Mouse (Mus musculus): Measurements from ENCODE around the gene Pigs.

Pigs gene

GRCm38 (mm10) chr11:78327634-78328511 lies at the start of gene Pigs:
Gene Pigs, plus strand, starts transcription at chr11:78328415.
- DNase-seq (ENCODE audit: low spot score in 2 of 2), result peak; percentile 87 to 95

GRCm38 (mm10) chr11:78278853-78279252 lies 49.4 kb upstream of the Pigs start:
- no peak for DNase-seq (ENCODE audit: low spot score in 2 of 2)

- no peak for DNase-seq (ENCODE audit: low spot score in 2 of 2)
Measured at GRCm38 (mm10) chr11:78279586-78279985, 48.6 kb upstream of the Pigs start.

GRCm38 (mm10) chr11:78289146-78289763 lies 39.0 kb upstream of the Pigs start:
- no peak for DNase-seq (ENCODE audit: low spot score in 2 of 2)

GRCm38 (mm10) chr11:78290654-78291053 lies 37.6 kb upstream of the Pigs start, which contains the start of gene BC030499:
Gene BC030499, plus strand, starts transcription at chr11:78290841.
- DNase-seq (ENCODE audit: low spot score in 2 of 2), result no peak

GRCm38 (mm10) chr11:78294585-78294984 lies 33.6 kb upstream of the Pigs start:
- DNase-seq (ENCODE audit: low spot score in 2 of 2), result no peak

- DNase-seq (ENCODE audit: low spot score in 2 of 2), result no peak
Measured at GRCm38 (mm10) chr11:78300917-78301316, 27.3 kb upstream of the Pigs start.

GRCm38 (mm10) chr11:78301357-78302084 lies 26.7 kb upstream of the Pigs start, which contains the start of gene Spag5:
Gene Spag5, plus strand, starts transcription at chr11:78301529.
- peak; percentile 81 to 85 for DNase-seq (ENCODE audit: low spot score in 2 of 2)

GRCm38 (mm10) chr11:78305272-78305671 lies 22.9 kb upstream of the Pigs start:
- DNase-seq (ENCODE audit: low spot score in 2 of 2), result no peak

GRCm38 (mm10) chr11:78310861-78311511 lies 17.2 kb upstream of the Pigs start:
- DNase-seq (ENCODE audit: low spot score in 2 of 2), result no peak

- no peak for DNase-seq (ENCODE audit: low spot score in 2 of 2)
Measured at GRCm38 (mm10) chr11:78313662-78314061, 14.6 kb upstream of the Pigs start.

- DNase-seq (ENCODE audit: low spot score in 2 of 2), result no peak
Measured at GRCm38 (mm10) chr11:78318411-78318810, 9.8 kb upstream of the Pigs start.

- DNase-seq (ENCODE audit: low spot score in 2 of 2), result no peak
Measured at GRCm38 (mm10) chr11:78322076-78322831, 6.0 kb upstream of the Pigs start.

- DNase-seq (ENCODE audit: low spot score in 2 of 2), result peak; percentile 55 to 72
Measured at GRCm38 (mm10) chr11:78322860-78323259, 5.4 kb upstream of the Pigs start, which contains the start of gene Aldoc. Gene Aldoc, plus strand, starts transcription at chr11:78322968.

- DNase-seq (ENCODE audit: low spot score in 2 of 2), result no peak
Measured at GRCm38 (mm10) chr11:78324000-78324785, 4.0 kb upstream of the Pigs start.

GRCm38 (mm10) chr11:78324965-78325364 lies 3.2 kb upstream of the Pigs start:
- no peak for DNase-seq (ENCODE audit: low spot score in 2 of 2)

GRCm38 (mm10) chr11:78327215-78327614 lies 1.0 kb upstream of the Pigs start:
- DNase-seq (ENCODE audit: low spot score in 2 of 2), result no peak

- DNase-seq (ENCODE audit: low spot score in 2 of 2), result no peak
Measured at GRCm38 (mm10) chr11:78328512-78329056, 369 bp downstream of the Pigs start.

- DNase-seq (ENCODE audit: low spot score in 2 of 2), result no peak
Measured at GRCm38 (mm10) chr11:78332676-78333075, 4.5 kb downstream of the Pigs start.

GRCm38 (mm10) chr11:78333992-78334391 lies 5.8 kb downstream of the Pigs start:
- no peak for DNase-seq (ENCODE audit: low spot score in 2 of 2)
